Mouse (Mus musculus) megakaryocyte, embryonic 14.5 days (primary cell): ENCODE measurements around the gene Spag6l.

Experiments
- FLI1 ChIP-seq: IDR thresholded peaks from 2 replicates; pipeline ENCODE4 v1.6.1; 2012; ENCODE audit warnings: low read length, inconsistent platforms, mixed read lengths
- GATA1 ChIP-seq: IDR thresholded peaks from 3 replicates; pipeline ENCODE4 v1.6.1; 2012; ENCODE audit warnings: mixed read lengths, low read length, inconsistent platforms, borderline replicate concordance

DNA sequence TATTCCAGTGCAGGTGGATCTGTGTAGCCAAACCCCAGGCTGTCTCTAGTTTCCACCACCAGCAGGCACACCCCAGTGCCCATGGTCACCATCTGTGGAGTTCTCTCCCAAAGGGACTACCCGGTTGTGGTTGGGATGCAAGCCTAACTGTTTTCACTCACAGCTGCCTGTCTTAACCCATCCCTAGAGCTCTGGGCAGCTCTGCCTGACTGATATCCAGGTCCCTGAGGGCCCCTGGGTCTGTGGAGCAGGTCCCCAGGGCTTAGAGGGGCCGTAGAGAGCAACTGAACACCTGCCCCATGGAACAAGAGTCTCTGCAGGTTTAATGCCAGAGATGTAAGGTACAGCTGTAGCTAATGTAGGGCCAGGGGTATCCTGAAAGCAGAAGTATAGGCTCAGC is 34.7 kb upstream of the Spag6l start, which contains the start of gene Igll1:
- TF ChIP-seq GATA1 (no peak), FLI1 (no peak)
